Mouse (Mus musculus): ENCODE measurements at regions not wholly inside any gene's neighbourhood (a gene's known extent, or its start where the extent isn't known, plus 50 kb on each side); places are given as distances from the start of the nearest gene placed in this dataset.

DNA sequence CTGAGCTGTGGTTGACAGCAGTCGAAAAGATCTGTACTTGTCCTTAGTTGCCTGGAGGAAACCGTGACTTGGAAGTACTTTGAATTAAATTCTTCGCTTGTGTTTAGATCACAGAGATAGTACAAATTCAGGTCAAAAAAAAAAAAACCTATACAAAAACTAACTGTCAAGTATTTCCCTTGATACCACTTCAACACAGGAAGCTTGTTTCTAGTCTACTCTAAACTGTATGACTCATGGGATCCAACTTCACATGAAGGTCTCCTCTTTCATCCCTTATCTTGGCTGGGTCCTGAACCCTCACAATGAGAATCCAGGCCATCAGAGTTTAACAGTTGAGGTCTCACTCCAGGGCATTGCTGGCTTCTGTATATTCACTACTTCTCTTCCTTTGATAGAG is 54.8 kb downstream of the Tmem30b start:
- ATAC-seq, result no peak
- WGBS, result 47% methylated on average over 3 of the region's 3 CpGs
- Histone ChIP-seq H3K9me3 (ENCODE audit: low read length) (no peaks in the 10 kb centered on the region), H3K4me1 (ENCODE audit: insufficient read depth, low read depth, low read length) (no peaks in the 10 kb centered on the region), H3K27me3 (replicated peaks; ENCODE audit: insufficient read depth, low read length) (no peaks in the 10 kb centered on the region), H3K36me3 (ENCODE audit: insufficient read depth, low read length) (no peaks in the 10 kb centered on the region), H3K4me3 (ENCODE audit: low read depth, low read length) (no peak overlapping the region), H3K4me2 (replicated peaks; ENCODE audit: low read depth, low read length) (no peak overlapping the region), H3K9ac (replicated peaks; ENCODE audit: low read depth) (no peak overlapping the region), H3K27ac (ENCODE audit: low read length) (no peak overlapping the region)
- no peak for TF ChIP-seq EP300 (IDR thresholded peaks at IDR 0.05)
- TF ChIP-seq CTCF (IDR thresholded peaks at IDR 0.05), result no peak
- no peak for DNase-seq (ENCODE audit: low spot score)

DNA sequence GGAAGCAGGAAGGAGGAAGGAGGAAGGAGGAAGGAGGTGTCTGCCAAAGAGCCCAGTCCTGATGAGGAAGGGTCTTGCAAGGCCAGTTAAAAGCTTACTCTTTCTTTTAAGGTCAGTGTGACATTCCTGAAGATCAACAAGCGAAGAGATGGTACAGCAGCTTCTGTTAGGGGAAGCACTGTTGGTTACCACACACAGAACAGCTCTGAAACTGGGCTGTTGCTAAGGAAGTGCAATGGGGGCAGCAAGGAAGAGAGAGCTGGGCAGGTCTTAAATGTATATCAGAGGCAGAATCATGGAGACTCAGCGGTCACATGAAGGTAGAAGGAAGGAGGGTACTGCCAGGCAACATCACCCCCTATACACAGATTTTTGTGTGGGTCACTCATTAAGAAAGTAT is 63.3 kb downstream of the Tmem30b start:
- whole genome bisulfite sequencing, result 79% methylated on average over 2 of the region's 2 CpGs
- H3K27ac ChIP-seq (ENCODE audit: low read length), result no peak overlapping the region
- H3K4me1 ChIP-seq (ENCODE audit: insufficient read depth, low read depth, low read length), result no peaks in the 10 kb centered on the region
- H3K4me3 ChIP-seq (ENCODE audit: low read depth, low read length), result no peak overlapping the region
- H3K27me3 ChIP-seq (replicated peaks; ENCODE audit: insufficient read depth, low read length), result no peaks in the 10 kb centered on the region
- no peaks in the 10 kb centered on the region for H3K36me3 ChIP-seq (ENCODE audit: insufficient read depth, low read length)
- H3K4me2 ChIP-seq (replicated peaks; ENCODE audit: low read depth, low read length), result no peak overlapping the region
- DNase-seq (ENCODE audit: low spot score) (no peak), ATAC-seq (no peak)
- no peak for TF ChIP-seq EP300 (IDR thresholded peaks at IDR 0.05)
- no peak for TF ChIP-seq CTCF (IDR thresholded peaks at IDR 0.05)
- H3K9ac ChIP-seq (replicated peaks; ENCODE audit: low read depth), result no peak overlapping the region
- H3K9me3 ChIP-seq (ENCODE audit: low read length), result no peaks in the 10 kb centered on the region

DNA sequence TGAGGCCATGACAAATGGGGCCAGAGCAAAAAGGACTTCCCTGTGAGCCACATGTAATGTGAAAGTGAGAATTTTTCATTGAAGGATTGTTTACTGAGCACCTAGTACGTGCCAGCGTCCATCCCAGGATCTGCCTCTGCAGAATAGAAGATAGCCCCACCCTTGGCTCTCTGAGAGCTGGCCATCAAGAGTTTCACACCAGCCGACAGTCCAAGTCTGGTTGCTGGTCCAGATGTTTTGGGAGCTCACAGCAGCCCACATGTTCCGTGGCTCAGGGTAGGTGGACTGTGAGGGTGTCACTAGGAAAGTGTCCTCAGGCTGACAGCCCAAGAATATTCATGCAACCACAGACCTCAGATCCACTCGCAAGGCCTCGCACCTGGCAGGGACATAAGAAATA is 63.9 kb downstream of the Tmem30b start:
- no peaks in the 10 kb centered on the region for H3K4me1 ChIP-seq (ENCODE audit: insufficient read depth, low read depth, low read length)
- no peaks in the 10 kb centered on the region for H3K27me3 ChIP-seq (replicated peaks; ENCODE audit: insufficient read depth, low read length)
- no peak overlapping the region for H3K4me3 ChIP-seq (ENCODE audit: low read depth, low read length)
- H3K9me3 ChIP-seq (ENCODE audit: low read length), result no peaks in the 10 kb centered on the region
- no peaks in the 10 kb centered on the region for H3K36me3 ChIP-seq (ENCODE audit: insufficient read depth, low read length)
- no peak overlapping the region for H3K9ac ChIP-seq (replicated peaks; ENCODE audit: low read depth)
- WGBS, result 80% methylated on average over 6 of the region's 6 CpGs
- TF ChIP-seq EP300 (IDR thresholded peaks at IDR 0.05), result no peak
- no peak for DNase-seq (ENCODE audit: low spot score)
- H3K4me2 ChIP-seq (replicated peaks; ENCODE audit: low read depth, low read length), result no peak overlapping the region
- H3K27ac ChIP-seq (ENCODE audit: low read length), result no peak overlapping the region
- no peak for ATAC-seq

DNA sequence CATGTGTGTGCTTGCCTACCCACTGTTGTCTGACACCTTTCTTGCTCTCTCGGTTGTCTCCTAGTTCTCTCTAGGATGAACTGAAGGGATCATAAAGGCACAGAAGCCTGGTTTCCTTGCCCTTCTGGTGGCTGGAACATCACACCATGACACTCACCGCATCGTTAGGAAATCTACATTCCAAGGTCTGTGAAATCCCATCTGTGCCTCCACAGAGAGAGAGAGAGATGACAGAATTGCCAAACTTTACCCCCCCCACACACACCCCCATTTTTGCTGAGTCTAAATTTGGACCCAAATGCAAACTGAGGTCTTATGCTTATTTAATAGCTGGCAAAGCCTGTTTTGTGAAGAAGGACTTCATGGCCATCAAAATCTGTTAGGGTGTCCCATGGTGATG is 64.5 kb downstream of the Tmem30b start:
- Histone ChIP-seq H3K4me1 (ENCODE audit: insufficient read depth, low read depth, low read length) (no peaks in the 10 kb centered on the region), H3K9me3 (ENCODE audit: low read length) (no peaks in the 10 kb centered on the region), H3K4me2 (replicated peaks; ENCODE audit: low read depth, low read length) (no peak overlapping the region), H3K27ac (ENCODE audit: low read length) (peak overlapping the region; percentile 45; the same call in 1 of the 2 replicates), H3K9ac (replicated peaks; ENCODE audit: low read depth) (no peak overlapping the region), H3K4me3 (ENCODE audit: low read depth, low read length) (no peak overlapping the region), H3K27me3 (replicated peaks; ENCODE audit: insufficient read depth, low read length) (no peaks in the 10 kb centered on the region), H3K36me3 (ENCODE audit: insufficient read depth, low read length) (no peaks in the 10 kb centered on the region)
- ATAC-seq (peak; percentile 68), DNase-seq (ENCODE audit: low spot score) (peak; percentile 57)
- TF ChIP-seq EP300 (IDR thresholded peaks at IDR 0.05) (no peak), CTCF (IDR thresholded peaks at IDR 0.05) (no peak)
- WGBS, result 64% methylated on average over 3 of the region's 3 CpGs

DNA sequence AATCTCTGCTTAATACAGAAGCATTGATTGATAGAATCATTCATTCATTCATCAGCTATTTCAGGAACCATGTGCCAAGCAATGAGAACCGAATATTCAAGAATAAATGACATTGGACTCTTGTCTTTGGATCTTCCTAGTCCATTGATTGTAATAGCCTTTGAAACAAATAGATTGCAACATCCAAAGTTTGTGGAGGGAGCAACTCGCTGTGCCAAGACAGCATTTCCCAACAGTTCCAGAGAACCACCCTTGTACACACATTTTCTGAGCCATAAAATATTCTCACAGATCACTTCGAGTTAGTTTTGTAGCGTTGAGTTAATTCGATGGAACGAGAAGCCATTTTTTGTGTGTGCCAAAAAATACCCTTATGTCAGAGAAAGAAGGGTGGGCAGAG is 65.0 kb downstream of the Tmem30b start:
- peak; percentile 52 for ATAC-seq
- WGBS, result 77% methylated on average over 6 of the region's 6 CpGs
- Histone ChIP-seq H3K27ac (ENCODE audit: low read length) (peak overlapping the region; percentile 45; the same call in 1 of the 2 replicates), H3K9me3 (ENCODE audit: low read length) (no peaks in the 10 kb centered on the region), H3K4me2 (replicated peaks; ENCODE audit: low read depth, low read length) (no peak overlapping the region), H3K4me3 (ENCODE audit: low read depth, low read length) (no peak overlapping the region), H3K9ac (replicated peaks; ENCODE audit: low read depth) (no peak overlapping the region), H3K36me3 (ENCODE audit: insufficient read depth, low read length) (no peaks in the 10 kb centered on the region), H3K27me3 (replicated peaks; ENCODE audit: insufficient read depth, low read length) (no peaks in the 10 kb centered on the region), H3K4me1 (ENCODE audit: insufficient read depth, low read depth, low read length) (no peaks in the 10 kb centered on the region)
- no peak for TF ChIP-seq CTCF (IDR thresholded peaks at IDR 0.05)
- TF ChIP-seq EP300 (IDR thresholded peaks at IDR 0.05), result no peak
- peak; percentile 76 for DNase-seq (ENCODE audit: low spot score)

DNA sequence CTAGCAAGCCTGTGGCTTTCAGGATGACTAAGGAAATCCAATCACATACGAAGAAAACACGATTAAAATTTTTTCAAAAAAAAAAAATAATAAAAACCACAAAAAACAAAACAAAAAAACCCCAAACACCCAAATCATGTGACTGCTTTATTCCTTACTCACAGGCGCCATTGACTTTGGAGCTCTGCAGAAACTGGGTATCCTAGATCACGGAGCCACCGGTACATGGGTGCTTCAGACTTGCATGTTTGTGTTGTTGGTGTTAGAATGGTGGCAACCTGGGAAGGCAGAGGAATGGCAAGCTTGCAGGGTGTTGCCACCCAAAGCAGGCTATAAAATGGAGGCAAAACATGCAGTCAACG is 65.6 kb downstream of the Tmem30b start:
- no peak for DNase-seq (ENCODE audit: low spot score)
- no peak for TF ChIP-seq EP300 (IDR thresholded peaks at IDR 0.05)
- no peak for TF ChIP-seq CTCF (IDR thresholded peaks at IDR 0.05)

DNA sequence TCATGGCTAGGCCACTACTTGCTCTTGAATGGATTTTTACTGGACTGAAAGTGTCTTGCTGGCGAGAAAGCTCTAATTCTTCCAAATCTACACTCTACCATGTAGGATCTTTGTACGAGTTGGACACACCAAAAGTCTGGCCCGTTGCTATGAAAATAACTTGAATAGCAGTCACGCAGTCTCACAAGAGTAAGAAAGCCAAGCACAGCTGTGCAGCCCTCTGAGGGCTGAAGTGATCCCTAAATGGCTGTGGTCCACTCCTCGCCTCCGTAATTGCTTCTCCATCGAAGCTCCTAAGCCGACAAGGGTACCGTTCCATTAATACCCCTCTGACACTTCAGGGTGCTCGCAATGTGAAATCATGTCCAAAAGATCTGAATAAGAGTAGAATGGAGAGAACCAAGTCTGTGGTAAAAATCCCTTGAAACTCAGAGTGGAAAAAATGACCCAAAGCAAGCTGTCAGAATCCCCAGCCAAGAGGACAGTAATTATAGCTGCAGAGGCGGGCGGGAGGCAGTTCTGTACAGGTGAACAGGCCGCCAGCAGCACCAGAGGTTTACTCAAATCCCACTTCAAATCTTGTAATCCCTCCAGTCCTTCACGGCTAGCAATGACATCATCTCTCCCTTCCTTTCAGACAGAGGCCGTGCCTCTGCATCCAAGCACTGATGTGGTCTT is 66.1 kb downstream of the Tmem30b start:
- Histone ChIP-seq H3K4me3 (ENCODE audit: low read depth, low read length) (no peak overlapping the region), H3K36me3 (ENCODE audit: insufficient read depth, low read length) (no peaks in the 10 kb centered on the region), H3K27me3 (replicated peaks; ENCODE audit: insufficient read depth, low read length) (no peaks in the 10 kb centered on the region), H3K27ac (ENCODE audit: low read length) (no peak overlapping the region), H3K9me3 (ENCODE audit: low read length) (no peaks in the 10 kb centered on the region), H3K4me2 (replicated peaks; ENCODE audit: low read depth, low read length) (no peak overlapping the region), H3K9ac (replicated peaks; ENCODE audit: low read depth) (no peak overlapping the region), H3K4me1 (ENCODE audit: insufficient read depth, low read depth, low read length) (no peaks in the 10 kb centered on the region)
- ATAC-seq, result no peak
- 80% methylated on average over 15 of the region's 15 CpGs for WGBS
- DNase-seq (ENCODE audit: low spot score), result no peak
- TF ChIP-seq CTCF (IDR thresholded peaks at IDR 0.05), result no peak
- no peak for TF ChIP-seq EP300 (IDR thresholded peaks at IDR 0.05)

More for the DNA sequence above, 65.6 kb downstream of the Tmem30b start:
- Histone ChIP-seq H3K9me3 (ENCODE audit: low read length) (no peaks in the 10 kb centered on the region), H3K4me2 (replicated peaks; ENCODE audit: low read depth, low read length) (no peak overlapping the region), H3K4me3 (ENCODE audit: low read depth, low read length) (no peak overlapping the region), H3K27ac (ENCODE audit: low read length) (no peak overlapping the region), H3K4me1 (ENCODE audit: insufficient read depth, low read depth, low read length) (no peaks in the 10 kb centered on the region), H3K36me3 (ENCODE audit: insufficient read depth, low read length) (no peaks in the 10 kb centered on the region), H3K9ac (replicated peaks; ENCODE audit: low read depth) (no peak overlapping the region), H3K27me3 (replicated peaks; ENCODE audit: insufficient read depth, low read length) (no peaks in the 10 kb centered on the region)
- ATAC-seq, result no peak
- 90% methylated on average over 6 of the region's 6 CpGs for WGBS
